Mouse (Mus musculus) CH12.LX (cell line): ENCODE measurements around the gene Plekha7. TPM values are rescaled to one million over a fixed set of nuclear protein-coding genes. Genes with fewer than 3 reads are reported as not detected.

Experiments
- DNase-seq: peaks from one replicate; pipeline ENCODE4 v3.0.0-alpha.2; 2013; ENCODE audit errors: extremely low read depth
- H3K27ac ChIP-seq: 2 replicates; pipeline ENCODE4 v1.5.1; 2012; ENCODE audit warnings: low read depth, mild to moderate bottlenecking, control low read depth, moderate library complexity; ENCODE audit not compliant: insufficient read depth
- H3K27me3 ChIP-seq: replicated peaks from 2 replicates; pipeline ENCODE3; 2012; ENCODE audit warnings: inconsistent platforms
- H3K36me3 ChIP-seq, 2 experiments: replicated peaks in 1 of 2; 2 replicates each; pipeline versions ENCODE3 to v1.6.1; 2012; ENCODE audit warnings: inconsistent platforms in 1 of 2, low read length in 1 of 2, mild to moderate bottlenecking in 1 of 2, mixed read lengths in 1 of 2, moderate library complexity in 1 of 2; ENCODE audit not compliant: control insufficient read depth in 1 of 2, insufficient read depth in 1 of 2
- H3K4me1 ChIP-seq, 2 experiments: 2 replicates each; pipeline ENCODE4 v1.6.1; 2012; ENCODE audit warnings: inconsistent platforms in 1 of 2, moderate library complexity in 1 of 2; ENCODE audit not compliant: insufficient read depth in 2 of 2, control insufficient read depth in 1 of 2
- H3K4me2 ChIP-seq: 2 replicates; pipeline ENCODE4 v1.6.1; 2012; ENCODE audit warnings: low read depth, mild to moderate bottlenecking, control low read depth; ENCODE audit not compliant: poor library complexity, insufficient read depth, severe bottlenecking
- H3K4me3 ChIP-seq, 3 experiments: fragments of 150-350 bp in 1 of 3; sonication (generic) in 1 of 3; replicated peaks in 1 of 3; 2 replicates each; pipeline versions ENCODE3 to v1.5.1; 2011 to 2012; ENCODE audit warnings: low read depth in 2 of 3, low read length in 2 of 3, mild to moderate bottlenecking in 2 of 3, moderate library complexity in 2 of 3, control low read depth in 1 of 3, improper control_type of control experiment in 1 of 3, inconsistent platforms in 1 of 3, mixed read lengths in 1 of 3; ENCODE audit not compliant: poor library complexity in 1 of 3
- H3K79me2 ChIP-seq: replicated peaks from 2 replicates; pipeline ENCODE4 v1.6.1; 2012; ENCODE audit warnings: mild to moderate bottlenecking, moderate library complexity; ENCODE audit not compliant: control insufficient read depth, poor library complexity, insufficient read depth, severe bottlenecking; ENCODE audit errors: extremely low read depth
- H3K9ac ChIP-seq: 2 replicates; pipeline ENCODE4 v1.6.1; 2012; ENCODE audit warnings: low read depth, mild to moderate bottlenecking, control low read depth, moderate library complexity; ENCODE audit not compliant: insufficient read depth
- H3K9me3 ChIP-seq: replicated peaks from 2 replicates; pipeline ENCODE3; 2012; ENCODE audit warnings: low read length, inconsistent platforms, mixed read lengths
- CTCF ChIP-seq, 2 experiments: IDR thresholded peaks in 1 of 2; conservative IDR thresholded peaks in 1 of 2; 2 replicates each; pipeline ENCODE4 v1.5.1; 2011 to 2012; ENCODE audit warnings: low read depth in 2 of 2, low read length in 2 of 2, improper control_type of control experiment in 1 of 2, inconsistent platforms in 1 of 2, mild to moderate bottlenecking in 1 of 2, moderate library complexity in 1 of 2
- ELF1 ChIP-seq: IDR thresholded peaks from 2 replicates; pipeline ENCODE4 v1.6.1; 2014; ENCODE audit warnings: low read depth, mild to moderate bottlenecking, inconsistent platforms, low read length, improper control_type of control experiment
- EP300 ChIP-seq: IDR thresholded peaks from 2 replicates; pipeline ENCODE4 v1.6.1; 2011; ENCODE audit warnings: low read length, improper control_type of control experiment
- ETS1 ChIP-seq: conservative IDR thresholded peaks from 2 replicates; pipeline ENCODE4 v1.6.1; 2012; ENCODE audit warnings: low read depth, mild to moderate bottlenecking, inconsistent platforms, low read length, improper control_type of control experiment, moderate library complexity
- GABPA ChIP-seq: IDR thresholded peaks from 2 replicates; pipeline ENCODE4 v1.6.1; 2012; ENCODE audit warnings: low read depth, low read length, improper control_type of control experiment, inconsistent platforms; ENCODE audit not compliant: insufficient replicate concordance
- IRF4 ChIP-seq: IDR thresholded peaks from 2 replicates; pipeline ENCODE4 v1.6.1; 2014; ENCODE audit warnings: low read depth, mild to moderate bottlenecking, inconsistent platforms, low read length, improper control_type of control experiment
- MAX ChIP-seq: IDR thresholded peaks from 2 replicates; pipeline ENCODE4 v1.6.1; 2011; ENCODE audit warnings: low read length, improper control_type of control experiment
- MAZ ChIP-seq: IDR thresholded peaks from 2 replicates; pipeline ENCODE4 v1.6.1; 2012; ENCODE audit warnings: low read depth, mild to moderate bottlenecking, inconsistent platforms, low read length, improper control_type of control experiment, moderate library complexity
- MEF2A ChIP-seq: IDR thresholded peaks from 2 replicates; pipeline ENCODE4 v1.6.1; 2014; ENCODE audit warnings: low read depth, mild to moderate bottlenecking, inconsistent platforms, low read length, improper control_type of control experiment, borderline replicate concordance
- NRF1 ChIP-seq: IDR thresholded peaks from 2 replicates; pipeline ENCODE4 v1.6.1; 2014; ENCODE audit warnings: low read depth, mild to moderate bottlenecking, inconsistent platforms, low read length, improper control_type of control experiment, moderate library complexity
- POLR2A ChIP-seq: IDR thresholded peaks from 2 replicates; pipeline ENCODE4 v1.6.1; 2011; ENCODE audit warnings: low read depth, mild to moderate bottlenecking, improper control_type of control experiment, low read length
- POLR2AphosphoS2 ChIP-seq: IDR thresholded peaks from 2 replicates; pipeline ENCODE4 v1.6.1; 2011; ENCODE audit warnings: low read depth, low read length, improper control_type of control experiment
- RAD21 ChIP-seq: IDR thresholded peaks from 2 replicates; pipeline ENCODE4 v1.6.1; 2011; ENCODE audit warnings: low read depth, mild to moderate bottlenecking, low read length, improper control_type of control experiment, moderate library complexity
- TBP ChIP-seq: conservative IDR thresholded peaks from 2 replicates; pipeline ENCODE4 v1.6.1; 2011; ENCODE audit warnings: low read depth, low read length, improper control_type of control experiment
- TCF12 ChIP-seq: IDR thresholded peaks from 2 replicates; pipeline ENCODE4 v1.6.1; 2014; ENCODE audit warnings: low read depth, mild to moderate bottlenecking, inconsistent platforms, low read length, improper control_type of control experiment
- USF1 ChIP-seq: IDR thresholded peaks from 2 replicates; pipeline ENCODE4 v1.6.1; 2014; ENCODE audit warnings: low read depth, mild to moderate bottlenecking, inconsistent platforms, low read length, improper control_type of control experiment
- ZKSCAN1 ChIP-seq: IDR thresholded peaks from 2 replicates; pipeline ENCODE4 v1.6.1; 2012; ENCODE audit warnings: low read depth, inconsistent platforms, low read length, improper control_type of control experiment, borderline replicate concordance
- ZNF384 ChIP-seq: IDR thresholded peaks from 2 replicates; pipeline ENCODE4 v1.6.1; 2012; ENCODE audit warnings: low read depth, low read length, improper control_type of control experiment, inconsistent platforms
- dilution Hi-C: fragments of 300-500 bp; cut with MboI; formaldehyde crosslinking; loops from 2 replicates; pipeline ENCODE4 v1.14.3; 2020; ENCODE audit warnings: low sequenced_read_pairs; ENCODE audit not compliant: extremely low pct_unique_long_range_greater_than_20kb, extremely low pct_ligation_motif_present
- in situ Hi-C: fragments of 300-500 bp; cut with MboI; formaldehyde crosslinking; loops from 3 replicates; pipeline ENCODE4 v1.14.3; 2019; ENCODE audit warnings: low sequenced_read_pairs, low pct_ligation_motif_present, low pct_unique_long_range_greater_than_20kb, mixed read lengths
- polyA plus RNA-seq: library from polyadenylated mRNA; unstranded; fragments of >175 nt; gene quantifications from 2 replicates; pipeline ENCODE4 v1.2.1, GENCODE M21; 2012; ENCODE audit warnings: low read depth; ENCODE audit not compliant: insufficient read length
- total RNA-seq, 2 experiments: library from RNA; depleted of rRNA; stranded (reverse); fragments of 300-350 nt in 1 of 2; fragments of >200 nt in 1 of 2; gene quantifications; 2 replicates each; pipeline ENCODE4 v1.2.3; 2012 to 2014

Plekha7 gene
- total and polyA plus RNA-seq, 3 experiments = 0.59 to 1.5 (median 1.0) TPM

GRCm38 (mm10) chr7:116254660-116255059, 53.5 kb downstream of the Plekha7 start:
- dilution Hi-C loops = no loop called here

GRCm38 (mm10) chr7:116252470-116252869, 55.7 kb downstream of the Plekha7 start:
- Histone ChIP-seq H3K27me3 (peaks cover 13% of the 10 kb centered on the region), H3K27ac (no peak overlapping the region), H3K36me3 (no peaks in the 10 kb centered on the region), H3K4me1 (no peaks in the 10 kb centered on the region), H3K4me3 (no peak overlapping the region), H3K9me3 (no peaks in the 10 kb centered on the region), H3K79me2 (no peaks in the 10 kb centered on the region), H3K4me2 (no peak overlapping the region), H3K9ac (no peak overlapping the region)
- TF ChIP-seq POLR2A (no peak), MEF2A (no peak), ZKSCAN1 (no peak), ETS1 (no peak), EP300 (no peak), MAZ (no peak), ELF1 (no peak), TBP (no peak), MAX (no peak), RAD21 (no peak), GABPA (no peak)
- dilution Hi-C loops = no loop called here
- in situ Hi-C loops = loop anchor here (10.0 kb wide), 1 partner anchor 52 kb away; the partner anchor contains the start of gene Plekha7
- no peak for DNase-seq

More at GRCm38 (mm10) chr7:116254660-116255059, 53.5 kb downstream of the Plekha7 start:
- Histone ChIP-seq H3K27ac (no peak overlapping the region), H3K9ac (no peak overlapping the region), H3K4me1 (no peaks in the 10 kb centered on the region), H3K79me2 (no peaks in the 10 kb centered on the region), H3K36me3 (no peaks in the 10 kb centered on the region), H3K4me3 (no peak overlapping the region), H3K27me3 (peaks cover 15% of the 10 kb centered on the region), H3K9me3 (no peaks in the 10 kb centered on the region), H3K4me2 (no peak overlapping the region)
- TF ChIP-seq USF1 = no peak
- TF ChIP-seq CTCF (conservative IDR thresholded peaks at IDR 0.05 in 1 of 2, IDR thresholded peaks at IDR 0.05 in 1 of 2; ENCODE audit: low read depth in 2 of 2, low read length in 2 of 2) = no peak
- no peak for TF ChIP-seq IRF4
- no peak for TF ChIP-seq ELF1
- TF ChIP-seq POLR2AphosphoS2 = no peak
- no peak for TF ChIP-seq MAX
- no peak for TF ChIP-seq EP300
- TF ChIP-seq NRF1 = no peak
- TF ChIP-seq TCF12 = no peak
- TF ChIP-seq ZNF384 = no peak
- in situ Hi-C loops = loop anchor here (10.0 kb wide), 1 partner anchor 50 kb away; the partner anchor contains the start of gene Plekha7
- DNase-seq = no peak
